Mouse (Mus musculus) retina, postnatal 7 days (tissue): ENCODE measurements at regions not wholly inside any gene's neighbourhood (a gene's known extent, or its start where the extent isn't known, plus 50 kb on each side); places are given as distances from the start of the nearest gene placed in this dataset.

ENCODE experiments used
- DNase-seq: peaks from one replicate; pipeline ENCODE4 v3.0.0-alpha.2; 2012; ENCODE audit warnings: low read depth, low spot score

- DNase-seq, result no peak
Measured at GRCm38 (mm10) chr13:90493696-90494095, 404.3 kb upstream of the Xrcc4 start.

GRCm38 (mm10) chr13:90490991-90491951, 401.9 kb upstream of the Xrcc4 start:
- no peak for DNase-seq

GRCm38 (mm10) chr13:90480484-90480883, 391.1 kb upstream of the Xrcc4 start:
- DNase-seq, result no peak

- DNase-seq, result no peak
Measured at GRCm38 (mm10) chr13:90476880-90477279, 387.5 kb upstream of the Xrcc4 start.

GRCm38 (mm10) chr13:90474507-90474906, 385.1 kb upstream of the Xrcc4 start:
- no peak for DNase-seq

GRCm38 (mm10) chr13:90474053-90474452, 384.6 kb upstream of the Xrcc4 start:
- DNase-seq, result no peak

GRCm38 (mm10) chr13:90473041-90473825, 383.8 kb upstream of the Xrcc4 start:
- DNase-seq, result no peak

GRCm38 (mm10) chr13:90466096-90466495, 376.7 kb upstream of the Xrcc4 start:
- DNase-seq, result no peak

- no peak for DNase-seq
Measured at GRCm38 (mm10) chr13:90464051-90464450, 374.6 kb upstream of the Xrcc4 start.

GRCm38 (mm10) chr13:90463381-90463780, 374.0 kb upstream of the Xrcc4 start:
- DNase-seq, result no peak

- no peak for DNase-seq
Measured at GRCm38 (mm10) chr13:90454631-90455030, 365.2 kb upstream of the Xrcc4 start.

- no peak for DNase-seq
Measured at GRCm38 (mm10) chr13:90426901-90427300, 337.5 kb upstream of the Xrcc4 start.

- DNase-seq, result no peak
Measured at GRCm38 (mm10) chr13:90425379-90425778, 336.0 kb upstream of the Xrcc4 start.

GRCm38 (mm10) chr13:90424541-90424940, 335.1 kb upstream of the Xrcc4 start:
- no peak for DNase-seq

GRCm38 (mm10) chr13:90420966-90421365, 331.6 kb upstream of the Xrcc4 start:
- no peak for DNase-seq

- no peak for DNase-seq
Measured at GRCm38 (mm10) chr13:90404392-90404791, 315.0 kb upstream of the Xrcc4 start.

- no peak for DNase-seq
Measured at GRCm38 (mm10) chr13:90402061-90402460, 312.7 kb upstream of the Xrcc4 start.

- DNase-seq, result no peak
Measured at GRCm38 (mm10) chr13:90401496-90401895, 312.1 kb upstream of the Xrcc4 start.

- no peak for DNase-seq
Measured at GRCm38 (mm10) chr13:90395274-90396023, 306.0 kb upstream of the Xrcc4 start.

- peak; percentile 6 for DNase-seq
Measured at GRCm38 (mm10) chr13:90394815-90395241, 305.4 kb upstream of the Xrcc4 start.

GRCm38 (mm10) chr13:90392415-90392814, 303.0 kb upstream of the Xrcc4 start:
- DNase-seq, result no peak

GRCm38 (mm10) chr13:90376619-90377018, 287.2 kb upstream of the Xrcc4 start:
- DNase-seq, result no peak
